Mouse (Mus musculus) thymus, postnatal 10 days (tissue): ENCODE data around the gene Wfdc15a.
"Not testable (repeated sequence)": the region's sequence is repeated elsewhere in the genome, so short reads cannot be mapped to it uniquely, and the experiment has no call there.

Source experiments
- DNase-seq, 2 experiments: peaks; one replicate each; pipeline ENCODE4 v3.0.0; 2021; ENCODE audit warnings: low spot score in 2 of 2

Gene Wfdc15a

GRCm38 (mm10) chr2:164199626-164200327 lies at the start of gene Wfdc15a:
Wfdc15a (minus strand) TSS chr2:164200130.
- no peak for DNase-seq

GRCm38 (mm10) chr2:164238366-164238765 lies 38.4 kb upstream of the Wfdc15a start, which contains the start of gene Svs2:
Svs2 (minus strand) TSS chr2:164238466.
- no peak for DNase-seq

GRCm38 (mm10) chr2:164232671-164233070 lies 32.7 kb upstream of the Wfdc15a start:
- DNase-seq = no peak

- no peak for DNase-seq
These were observed 28.6 kb upstream of the Wfdc15a start for GRCm38 (mm10) chr2:164228361-164229070.

GRCm38 (mm10) chr2:164221522-164221921 lies 21.6 kb upstream of the Wfdc15a start, which contains the start of gene Wfdc15b:
Wfdc15b (minus strand) TSS chr2:164221660.
- no peak for DNase-seq

GRCm38 (mm10) chr2:164219295-164219694 lies 19.4 kb upstream of the Wfdc15a start:
- DNase-seq = no peak

- DNase-seq = no peak
These were observed 12.8 kb upstream of the Wfdc15a start for GRCm38 (mm10) chr2:164212711-164213110.

GRCm38 (mm10) chr2:164210892-164211291 lies 11.0 kb upstream of the Wfdc15a start:
- no peak for DNase-seq

- DNase-seq = no peak
These were observed 6.7 kb upstream of the Wfdc15a start for GRCm38 (mm10) chr2:164206676-164207075.

- DNase-seq = not testable (repeated sequence)
These were observed 6.1 kb upstream of the Wfdc15a start for GRCm38 (mm10) chr2:164206011-164206410.

GRCm38 (mm10) chr2:164196700-164196990 lies 3.3 kb downstream of the Wfdc15a start:
- no peak for DNase-seq

GRCm38 (mm10) chr2:164195971-164196699 lies 3.8 kb downstream of the Wfdc15a start:
- DNase-seq = no peak

GRCm38 (mm10) chr2:164194959-164195630 lies 4.8 kb downstream of the Wfdc15a start:
- DNase-seq = no peak

- DNase-seq = no peak
These were observed 7.7 kb downstream of the Wfdc15a start for GRCm38 (mm10) chr2:164192279-164192678.

- DNase-seq = no peak
These were observed 9.4 kb downstream of the Wfdc15a start, which contains the start of gene Wfdc12 for GRCm38 (mm10) chr2:164190576-164190975. Wfdc12 (minus strand) TSS chr2:164190608.

- no peak for DNase-seq
These were observed 11.2 kb downstream of the Wfdc15a start for GRCm38 (mm10) chr2:164188722-164189121.

- no peak for DNase-seq
These were observed 15.7 kb downstream of the Wfdc15a start for GRCm38 (mm10) chr2:164184145-164184719.

GRCm38 (mm10) chr2:164183340-164183739 lies 16.6 kb downstream of the Wfdc15a start:
- DNase-seq = no peak

GRCm38 (mm10) chr2:164182692-164183255 lies 17.2 kb downstream of the Wfdc15a start, which contains the start of gene Wfdc5:
Wfdc5 (minus strand) TSS chr2:164182742.
- DNase-seq = no peak

- DNase-seq = no peak
These were observed 19.2 kb downstream of the Wfdc15a start for GRCm38 (mm10) chr2:164180770-164181169.

GRCm38 (mm10) chr2:164180124-164180523 lies 19.8 kb downstream of the Wfdc15a start:
- DNase-seq = peak in 1 of 2 experiments; percentile 46
